Mouse (Mus musculus): ENCODE measurements around the gene Cdc34.
A peak's percentile ranks its signal among the peaks of the same experiment; 100 is the strongest.

The Cdc34 gene

GRCm38 (mm10) chr10:79671396-79672087 is 10.5 kb upstream of the Cdc34 start:
- DNase-seq, result no peak

- DNase-seq, result no peak
These were observed 9.9 kb upstream of the Cdc34 start for GRCm38 (mm10) chr10:79672088-79672455.

GRCm38 (mm10) chr10:79673054-79673453 is 8.9 kb upstream of the Cdc34 start:
- DNase-seq, result no peak

- DNase-seq, result no peak
These were observed 6.5 kb upstream of the Cdc34 start for GRCm38 (mm10) chr10:79675346-79676035.

GRCm38 (mm10) chr10:79680606-79681495 is 1.1 kb upstream of the Cdc34 start:
- no peak for DNase-seq

GRCm38 (mm10) chr10:79682551-79682915 is 538 bp downstream of the Cdc34 start:
- peak; percentile 63 for DNase-seq

- peak; percentile 75 for DNase-seq
These were observed 1.1 kb downstream of the Cdc34 start for GRCm38 (mm10) chr10:79682916-79683582.

- DNase-seq, result peak; percentile 49
These were observed 2.0 kb downstream of the Cdc34 start for GRCm38 (mm10) chr10:79683726-79684640.

GRCm38 (mm10) chr10:79684770-79685600 is 3.0 kb downstream of the Cdc34 start:
- no peak for DNase-seq

DNA sequence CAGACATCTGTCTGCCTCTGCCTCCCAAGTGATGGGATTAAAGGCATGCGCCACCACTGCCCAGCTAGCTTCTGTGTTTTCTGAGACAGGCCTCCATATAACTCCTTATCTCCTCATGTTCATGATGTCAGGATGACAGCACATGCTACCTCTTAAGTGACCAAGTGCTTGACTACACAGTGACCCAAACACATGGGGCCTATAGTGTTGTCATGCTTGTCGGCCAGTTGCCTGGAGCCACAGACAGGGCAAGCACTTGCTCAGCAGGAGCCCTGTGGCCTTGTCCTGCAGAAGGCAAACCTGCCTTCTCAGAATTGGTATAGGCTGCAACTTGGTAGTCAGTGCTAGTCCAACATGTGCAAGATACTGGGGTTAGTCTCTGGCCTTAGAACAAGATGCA is 4.2 kb downstream of the Cdc34 start:
- no peak for DNase-seq

GRCm38 (mm10) chr10:79686691-79687090 is 4.7 kb downstream of the Cdc34 start:
- no peak for DNase-seq

- DNase-seq, result no peak
These were observed 5.5 kb downstream of the Cdc34 start for GRCm38 (mm10) chr10:79687513-79687912.

DNA sequence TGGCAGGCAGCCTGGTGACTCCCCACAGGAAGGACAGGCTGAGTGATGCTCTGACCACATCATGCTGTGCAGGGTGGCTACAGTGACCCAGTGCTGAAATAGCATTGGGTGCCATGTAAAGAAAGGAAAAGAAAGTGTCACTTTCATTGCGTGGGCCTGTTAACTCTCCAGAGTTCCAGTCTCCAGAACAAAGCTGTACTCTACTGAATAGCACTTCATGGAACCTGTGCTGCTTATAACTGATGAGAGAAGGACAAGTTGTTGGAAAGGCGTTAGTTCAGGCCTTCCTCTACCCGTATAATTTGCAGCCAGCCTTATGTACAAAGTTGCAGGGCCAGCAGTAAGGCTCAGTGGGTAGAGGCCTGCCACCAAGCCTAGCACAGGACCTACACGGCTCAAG is 6.7 kb downstream of the Cdc34 start, which contains the start of gene Gzmm:
Gene Gzmm (plus strand): TSS at position 301 of the 400 bp plus-strand sequence.
- no peak for DNase-seq

DNA sequence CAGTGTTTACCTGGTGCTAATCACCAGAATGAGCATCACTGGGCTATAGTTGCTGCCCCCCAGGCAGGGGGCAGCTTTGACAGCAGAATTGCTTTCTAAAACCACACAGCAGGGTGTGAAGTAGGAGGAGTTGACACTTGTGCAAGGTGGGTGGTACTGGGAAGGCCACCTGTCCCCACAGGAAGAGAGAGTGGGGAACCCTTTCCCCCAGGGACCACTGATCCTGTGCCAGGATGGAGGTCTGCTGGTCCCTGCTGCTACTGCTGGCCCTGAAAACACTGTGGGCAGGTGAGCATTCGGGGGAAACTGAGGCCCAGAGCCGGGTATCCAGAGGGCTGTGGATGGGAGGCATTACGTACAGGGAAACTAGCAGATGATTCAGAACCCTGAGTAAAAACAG is 7.2 kb downstream of the Cdc34 start:
- no peak for DNase-seq

GRCm38 (mm10) chr10:79691986-79692548 is 10.1 kb downstream of the Cdc34 start:
- no peak for DNase-seq

DNA sequence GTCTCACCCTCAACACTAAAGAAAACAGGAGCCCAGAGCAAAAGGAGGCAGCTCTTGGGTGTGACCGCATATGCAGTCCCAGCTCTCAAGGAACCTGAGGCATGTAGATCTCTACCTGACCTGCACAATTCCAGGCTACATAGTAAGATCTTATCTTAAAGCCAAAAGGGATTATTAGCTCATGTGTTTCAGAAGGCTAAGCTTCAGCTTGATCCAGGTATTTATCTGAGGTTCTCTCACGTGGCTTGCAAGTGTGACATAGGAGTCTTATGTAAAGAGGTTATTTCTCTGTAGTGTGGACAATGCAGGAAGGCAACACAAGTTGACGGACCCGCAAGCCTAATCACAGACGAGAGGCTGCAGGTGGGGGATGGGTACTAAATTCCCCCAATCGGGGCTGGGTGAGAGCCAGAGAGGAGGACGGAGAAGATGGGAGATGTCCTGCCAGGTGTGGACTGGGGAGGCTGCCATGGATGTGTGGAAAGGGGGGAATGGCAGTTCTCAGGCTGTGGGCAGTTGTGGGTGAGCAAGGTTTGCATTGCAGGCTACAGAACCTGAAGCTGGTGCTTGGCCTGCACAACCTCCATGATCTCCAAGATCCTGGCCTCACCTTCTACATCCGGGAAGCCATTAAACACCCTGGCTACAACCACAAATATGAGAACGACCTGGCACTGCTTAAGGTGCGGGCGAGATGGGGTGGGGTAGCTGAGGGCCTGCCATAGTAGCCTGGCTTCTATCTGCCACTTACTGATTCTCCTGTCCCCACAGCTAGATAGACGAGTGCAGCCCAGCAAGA is 11.8 kb downstream of the Cdc34 start:
- no peak for DNase-seq

DNA sequence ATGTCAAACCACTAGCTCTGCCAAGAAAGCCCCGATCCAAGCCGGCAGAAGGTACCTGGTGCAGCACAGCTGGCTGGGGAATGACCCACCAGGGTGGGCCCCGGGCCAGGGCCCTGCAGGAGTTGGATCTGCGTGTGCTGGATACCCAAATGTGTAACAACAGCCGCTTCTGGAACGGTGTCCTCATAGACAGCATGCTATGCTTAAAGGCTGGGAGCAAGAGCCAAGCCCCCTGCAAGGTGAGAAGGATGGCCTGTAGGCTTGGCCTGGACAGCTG is 12.3 kb downstream of the Cdc34 start:
- no peak for DNase-seq

DNA sequence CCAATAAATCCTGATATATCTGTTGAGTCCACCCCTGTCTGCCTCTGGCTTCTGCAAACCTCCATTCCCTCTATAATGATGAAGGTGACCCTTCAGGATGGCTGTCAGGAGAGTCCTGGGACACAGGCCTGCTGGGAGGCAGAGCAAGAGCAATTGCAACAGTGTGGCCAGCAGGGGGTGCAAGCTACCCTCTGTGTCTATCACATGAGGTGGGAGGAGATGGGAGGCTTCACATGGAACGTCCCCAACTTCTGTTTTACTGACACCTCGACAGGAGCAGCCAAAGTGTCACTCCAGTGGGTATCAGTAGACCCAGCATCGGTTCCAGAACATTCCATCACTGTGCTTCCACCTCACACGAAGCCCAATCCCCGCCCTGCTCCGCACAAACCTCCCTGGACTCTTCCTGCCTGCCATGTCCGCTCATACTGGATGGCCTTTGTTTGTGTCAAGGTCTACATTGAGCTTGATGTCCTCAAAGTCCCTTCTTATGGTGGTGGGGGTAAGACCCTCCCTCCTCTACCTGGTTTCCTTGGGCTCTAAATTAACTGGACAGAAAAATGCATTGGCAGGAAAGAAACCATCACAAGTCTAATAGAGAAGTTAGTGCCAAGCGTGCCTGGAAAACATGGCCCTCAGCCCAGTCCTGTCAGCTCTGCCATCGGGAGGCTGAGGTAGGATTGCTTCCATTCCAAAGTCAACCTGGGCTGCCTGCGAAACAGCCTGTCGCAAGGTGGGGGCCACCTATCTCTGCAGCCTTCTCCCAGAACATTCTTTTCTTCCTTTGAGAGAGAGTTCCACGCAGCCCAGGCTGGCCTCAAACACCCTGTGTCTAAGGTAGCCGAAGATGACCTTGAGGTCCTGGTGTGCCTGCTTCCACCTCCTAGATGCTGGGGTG is 13.5 kb downstream of the Cdc34 start:
- DNase-seq, result peak; percentile 64

GRCm38 (mm10) chr10:79696129-79696651 is 14.2 kb downstream of the Cdc34 start:
- no peak for DNase-seq

Data from kidney, adult 11 months (tissue).